Mouse (Mus musculus) stomach, embryonic 15.5 days (tissue): ENCODE measurements around the gene Gga3. TPM values are rescaled to one million over a fixed set of nuclear protein-coding genes. Genes with fewer than 3 reads are reported as not detected.

ENCODE experiments used
- ATAC-seq: fragments of 200-750 bp; cut with Nextera tagmentation; 2 replicates; pipeline ENCODE4 v1.8.0; 2017; ENCODE audit warnings: low read depth, moderate number of reproducible peaks, moderate TSS enrichment; ENCODE audit not compliant: insufficient read depth, low FRiP score
- H3K27ac ChIP-seq: fragments of 300-500 bp; sonication (generic); 2 replicates; pipeline ENCODE4 v1.5.1; 2015; ENCODE audit warnings: mild to moderate bottlenecking, inconsistent platforms
- H3K27me3 ChIP-seq: fragments of 300-500 bp; sonication (generic); replicated peaks from 2 replicates; pipeline ENCODE4 v1.6.1; 2015; ENCODE audit warnings: inconsistent platforms
- H3K36me3 ChIP-seq: fragments of 300-500 bp; sonication (generic); 2 replicates; pipeline ENCODE4 v1.6.1; 2015; ENCODE audit warnings: inconsistent platforms
- H3K4me1 ChIP-seq: fragments of 300-500 bp; sonication (generic); 2 replicates; pipeline ENCODE4 v1.6.1; 2015; ENCODE audit warnings: inconsistent platforms
- H3K4me2 ChIP-seq: fragments of 300-500 bp; sonication (generic); 2 replicates; pipeline ENCODE4 v1.6.1; 2015; ENCODE audit warnings: mild to moderate bottlenecking, inconsistent platforms
- H3K4me3 ChIP-seq: fragments of 300-500 bp; sonication (generic); replicated peaks from 2 replicates; pipeline ENCODE4 v1.5.1; 2015; ENCODE audit warnings: inconsistent platforms
- H3K9ac ChIP-seq: fragments of 300-500 bp; sonication (generic); 2 replicates; pipeline ENCODE4 v1.6.1; 2015; ENCODE audit warnings: inconsistent platforms
- H3K9me3 ChIP-seq: fragments of 300-500 bp; sonication (generic); 2 replicates; pipeline ENCODE4 v1.6.1; 2016; ENCODE audit warnings: inconsistent platforms
- WGBS: fragments of 180-500 bp; shearing (Covaris S2); methylation state at CpG from one replicate; pipeline ENCODE4 v1.1.7; 2015; 5-methylcytosine and 5-hydroxymethylcytosine counted together
- polyA plus RNA-seq: library from polyadenylated mRNA; unstranded; fragments of >200 nt; fragmentation: Nextera tagmentation; extraction: Ambion mirVana; gene quantifications from 2 replicates; pipeline ENCODE4 v1.2.1, GENCODE M21; 2015

Gga3 gene
- polyA plus RNA-seq, 1 experiment from 2014 or later: 15.9 TPM

DNA sequence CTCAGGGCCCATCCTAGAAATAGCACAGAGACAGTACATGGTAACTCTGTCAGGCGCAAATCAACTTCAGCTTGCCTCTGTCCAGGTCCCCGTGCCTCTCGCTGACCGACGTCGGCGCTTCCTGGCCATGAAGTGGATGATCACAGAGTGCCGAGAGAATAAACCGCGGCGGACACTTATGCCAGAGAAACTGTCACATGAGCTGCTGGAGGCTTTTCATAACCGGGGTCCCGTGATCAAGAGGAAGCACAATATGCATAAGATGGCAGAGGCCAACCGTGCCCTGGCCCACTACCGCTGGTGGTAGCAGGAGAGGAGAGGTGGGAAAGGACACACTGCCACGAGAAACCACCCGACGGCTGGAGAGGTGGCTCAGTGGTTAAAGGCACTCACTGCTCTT lies 2.9 kb upstream of the Gga3 start:
- WGBS: 93% methylated on average over 18 of the region's 18 CpGs
- H3K36me3 ChIP-seq: peaks cover 32% of the 10 kb centered on the region
- no peak for ATAC-seq

DNA sequence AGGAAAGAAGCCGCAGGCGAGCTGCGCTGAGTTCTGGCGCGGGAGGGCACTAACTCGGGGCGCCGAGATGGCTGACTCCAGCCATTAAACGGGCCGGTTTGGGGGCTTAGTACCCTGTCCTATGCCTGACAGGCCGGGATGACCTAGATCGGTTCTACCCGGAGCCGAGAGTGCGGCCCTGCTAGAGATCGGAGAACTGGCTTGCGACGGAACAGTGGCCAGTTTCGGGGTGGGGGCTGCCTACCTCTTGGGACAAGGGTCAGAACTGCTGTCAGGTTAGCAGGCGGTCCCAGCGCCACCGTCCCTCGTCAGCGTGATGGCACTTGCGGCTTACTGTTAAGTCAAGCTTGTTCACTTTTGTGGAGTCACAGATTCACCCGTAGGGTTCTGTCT lies 449 bp upstream of the Gga3 start:
- H3K4me3 ChIP-seq: peak overlapping the region; percentile 91
- no peaks in the 10 kb centered on the region for H3K27me3 ChIP-seq
- H3K9ac ChIP-seq: peak overlapping the region; percentile 96
- peak; percentile 31 for ATAC-seq
- peaks cover 28% of the 10 kb centered on the region for H3K4me1 ChIP-seq
- no peaks in the 10 kb centered on the region for H3K9me3 ChIP-seq
- peak overlapping the region; percentile 89 for H3K4me2 ChIP-seq
- H3K27ac ChIP-seq: peak overlapping the region; percentile 95
- peaks cover 32% of the 10 kb centered on the region for H3K36me3 ChIP-seq
- WGBS: under 1% methylated on average over 26 of the region's 26 CpGs

More for the DNA sequence above, 2.9 kb upstream of the Gga3 start:
- Histone ChIP-seq H3K4me2 (no peak overlapping the region), H3K9me3 (no peaks in the 10 kb centered on the region), H3K27me3 (no peaks in the 10 kb centered on the region), H3K9ac (no peak overlapping the region), H3K4me3 (no peak overlapping the region), H3K4me1 (peaks cover 27% of the 10 kb centered on the region), H3K27ac (no peak overlapping the region)

DNA sequence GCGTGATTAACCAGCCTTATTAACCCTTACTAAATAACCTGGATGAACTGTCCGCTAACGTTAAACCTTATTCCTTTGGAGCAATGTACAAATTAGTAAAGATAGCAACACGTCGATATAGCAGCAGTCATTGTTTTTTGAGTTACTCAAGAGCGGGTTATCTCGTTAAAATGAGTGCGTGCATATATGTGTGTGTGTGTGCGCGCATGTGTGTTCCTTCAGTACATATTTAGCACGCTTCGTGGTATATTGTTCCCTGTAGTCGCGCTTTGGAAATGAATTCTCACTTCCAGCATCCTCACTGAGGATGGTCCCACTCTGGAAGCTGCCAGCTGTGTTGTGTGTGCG lies 749 bp downstream of the Gga3 start:
- Histone ChIP-seq H3K4me3 (peak overlapping the region; percentile 91), H3K36me3 (peaks cover 27% of the 10 kb centered on the region; the same call in 1 of the 2 replicates), H3K9me3 (no peaks in the 10 kb centered on the region), H3K4me1 (peaks cover 28% of the 10 kb centered on the region), H3K27me3 (no peaks in the 10 kb centered on the region), H3K27ac (peak overlapping the region; percentile 95), H3K9ac (peak overlapping the region; percentile 96), H3K4me2 (peak overlapping the region; percentile 66)
- 3% methylated on average over 15 of the region's 15 CpGs for WGBS
- no peak for ATAC-seq

DNA sequence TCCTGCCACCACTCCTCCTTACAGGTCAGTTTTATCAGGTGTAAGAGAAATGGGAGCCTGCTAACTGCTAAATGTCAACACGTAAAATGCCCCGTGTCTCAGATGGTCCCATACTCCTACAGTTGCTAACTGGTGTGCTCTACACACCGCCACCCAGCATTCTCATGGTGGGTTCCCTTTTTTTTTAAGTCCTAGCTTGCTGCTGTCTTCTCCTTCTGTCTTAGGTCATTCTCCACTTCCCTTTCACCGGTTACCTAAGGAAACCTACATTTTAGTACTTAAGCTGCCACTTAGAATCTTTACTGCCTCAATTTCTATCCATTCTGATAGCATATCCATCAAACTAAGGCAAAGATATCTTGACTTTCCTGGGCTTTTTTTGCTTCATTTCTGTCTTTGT lies 2.7 kb downstream of the Gga3 start:
- H3K9ac ChIP-seq: no peak overlapping the region
- no peak overlapping the region for H3K27ac ChIP-seq
- no peaks in the 10 kb centered on the region for H3K9me3 ChIP-seq
- peaks cover 18% of the 10 kb centered on the region; the same call in 1 of the 2 replicates for H3K36me3 ChIP-seq
- H3K4me1 ChIP-seq: peaks cover 28% of the 10 kb centered on the region
- no peak overlapping the region for H3K4me3 ChIP-seq
- H3K27me3 ChIP-seq: no peaks in the 10 kb centered on the region
- ATAC-seq: no peak
- 82% methylated on average over 4 of the region's 4 CpGs for WGBS
- no peak overlapping the region for H3K4me2 ChIP-seq

DNA sequence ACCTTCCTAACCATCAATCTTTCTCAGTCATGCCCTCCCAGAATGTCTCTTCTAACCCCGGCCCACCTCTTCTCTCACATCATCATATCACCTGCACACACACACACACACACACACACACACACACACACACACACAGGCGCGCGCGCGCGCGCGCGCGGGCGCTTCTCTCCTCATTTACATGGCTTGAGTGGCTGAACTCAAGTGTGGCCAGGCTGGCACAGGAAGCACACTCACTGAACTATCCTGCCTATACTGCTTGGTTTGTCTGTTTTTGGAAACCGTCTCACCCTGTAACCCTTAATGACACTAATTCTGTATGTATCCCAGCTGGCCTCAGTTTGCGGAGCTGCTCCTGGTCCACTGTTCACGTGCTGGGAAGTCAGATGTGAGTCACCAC lies 3.1 kb downstream of the Gga3 start:
- Histone ChIP-seq H3K27ac (no peak overlapping the region), H3K4me3 (no peak overlapping the region), H3K36me3 (peaks cover 16% of the 10 kb centered on the region; the same call in 1 of the 2 replicates), H3K4me1 (peaks cover 26% of the 10 kb centered on the region), H3K27me3 (no peaks in the 10 kb centered on the region), H3K9me3 (no peaks in the 10 kb centered on the region), H3K4me2 (no peak overlapping the region), H3K9ac (no peak overlapping the region)
- WGBS: 91% methylated on average over 15 of the region's 15 CpGs
- no peak for ATAC-seq

DNA sequence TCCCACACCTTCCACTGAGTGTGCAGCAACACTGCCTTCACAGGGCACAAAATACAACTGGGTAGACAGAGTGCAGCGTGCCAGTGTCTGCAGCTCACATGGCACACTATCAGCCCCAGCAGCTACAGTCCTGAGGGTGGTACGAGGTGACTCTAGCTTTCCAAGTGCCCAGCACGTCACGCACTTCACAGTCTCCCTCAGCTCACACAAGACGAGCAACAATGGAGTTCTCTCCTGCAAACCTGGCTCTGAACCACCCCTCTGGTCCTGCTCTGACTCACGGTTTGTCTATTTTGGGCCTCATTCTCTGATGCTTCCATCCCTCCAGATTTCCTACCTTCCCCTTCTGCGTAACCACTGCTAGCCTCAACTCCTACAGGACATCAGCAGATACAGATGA lies 4.1 kb downstream of the Gga3 start:
- Histone ChIP-seq H3K9me3 (no peaks in the 10 kb centered on the region), H3K36me3 (peaks cover 20% of the 10 kb centered on the region), H3K4me1 (peaks cover 16% of the 10 kb centered on the region), H3K27ac (no peak overlapping the region), H3K4me3 (no peak overlapping the region), H3K27me3 (no peaks in the 10 kb centered on the region), H3K4me2 (no peak overlapping the region), H3K9ac (no peak overlapping the region)
- no peak for ATAC-seq
- 90% methylated on average over 7 of the region's 7 CpGs for WGBS

DNA sequence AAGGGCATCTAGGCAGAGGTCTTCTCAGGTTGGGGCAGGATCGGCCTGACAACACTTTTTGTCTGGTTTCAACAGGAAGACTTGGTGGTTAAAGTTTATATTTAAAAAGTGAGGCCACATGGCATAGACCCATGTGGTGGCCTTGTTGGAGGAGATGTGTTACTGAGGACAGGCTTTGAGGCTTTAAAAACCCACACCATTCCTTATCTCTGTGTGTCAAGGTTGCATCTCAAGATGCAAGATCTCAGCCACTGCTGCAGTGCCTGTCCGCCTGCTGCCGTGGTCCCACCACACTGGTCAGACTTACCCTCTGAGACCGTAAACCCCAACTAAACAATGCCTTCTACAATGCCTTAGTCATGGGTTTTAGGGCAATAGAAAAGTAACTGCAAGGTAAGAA lies 5.5 kb downstream of the Gga3 start:
- no peak overlapping the region for H3K9ac ChIP-seq
- H3K4me3 ChIP-seq: no peak overlapping the region
- peaks cover 14% of the 10 kb centered on the region for H3K4me1 ChIP-seq
- H3K4me2 ChIP-seq: no peak overlapping the region
- H3K27ac ChIP-seq: no peak overlapping the region
- peaks cover 33% of the 10 kb centered on the region for H3K36me3 ChIP-seq
- no peak for ATAC-seq
- no peaks in the 10 kb centered on the region for H3K9me3 ChIP-seq
- 92% methylated on average over 4 of the region's 4 CpGs for WGBS
- no peaks in the 10 kb centered on the region for H3K27me3 ChIP-seq

DNA sequence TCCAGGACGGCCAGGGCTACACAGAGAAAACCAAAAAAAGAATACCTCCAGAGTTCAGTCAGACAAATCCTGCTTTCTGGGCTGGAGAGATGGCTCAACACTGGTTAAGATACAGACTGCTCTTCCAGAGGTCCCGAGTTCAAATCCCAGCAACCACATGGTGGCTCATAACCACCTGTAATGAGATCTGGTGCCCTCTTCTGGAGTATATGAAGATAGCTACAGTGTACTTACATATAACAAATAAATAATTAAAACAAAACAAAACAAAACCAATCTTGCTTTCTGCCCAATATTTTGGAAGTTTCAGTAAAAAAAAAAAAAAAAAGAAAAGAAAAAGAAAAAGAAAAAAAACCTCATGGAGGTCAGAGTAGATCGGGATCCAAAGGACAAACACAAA lies 8.6 kb downstream of the Gga3 start:
- ATAC-seq: no peak
- no peak overlapping the region for H3K4me3 ChIP-seq
- no peaks in the 10 kb centered on the region for H3K4me1 ChIP-seq
- no peak overlapping the region for H3K4me2 ChIP-seq
- H3K27me3 ChIP-seq: no peaks in the 10 kb centered on the region
- WGBS: 93% methylated on average over 3 of the region's 3 CpGs
- no peak overlapping the region for H3K9ac ChIP-seq
- H3K36me3 ChIP-seq: peaks cover 57% of the 10 kb centered on the region
- no peak overlapping the region for H3K27ac ChIP-seq
- H3K9me3 ChIP-seq: no peaks in the 10 kb centered on the region

DNA sequence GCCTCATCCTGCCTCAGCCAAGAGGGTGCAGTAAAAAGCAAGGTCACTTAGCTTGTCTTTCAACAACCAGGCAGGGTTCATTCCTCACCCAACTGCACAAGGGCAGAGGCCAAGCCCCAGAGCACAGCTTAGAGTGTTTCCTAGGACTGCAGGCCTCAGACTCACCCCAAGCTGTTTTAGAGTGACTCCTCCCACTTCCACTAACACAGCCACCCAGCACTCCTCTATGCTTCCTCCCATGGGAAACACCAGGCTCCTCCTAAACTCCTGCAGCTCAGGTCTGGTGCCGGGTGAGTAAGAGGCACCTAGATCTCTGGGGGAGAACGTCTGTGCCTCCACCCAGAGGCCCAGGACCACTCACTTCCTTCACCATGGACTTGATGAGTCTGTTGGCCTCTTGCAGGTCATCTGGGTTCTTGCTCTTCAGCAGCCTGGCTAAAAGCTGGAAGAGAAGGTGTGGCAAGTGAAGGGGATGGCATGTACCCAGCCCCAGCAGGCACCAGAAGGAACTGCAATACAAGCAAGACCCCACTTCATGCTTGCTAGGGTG lies 13.2 kb downstream of the Gga3 start:
- H3K27ac ChIP-seq: no peak overlapping the region
- no peaks in the 10 kb centered on the region for H3K27me3 ChIP-seq
- no peak overlapping the region for H3K9ac ChIP-seq
- ATAC-seq: no peak
- H3K9me3 ChIP-seq: no peaks in the 10 kb centered on the region
- H3K4me3 ChIP-seq: no peak overlapping the region
- H3K36me3 ChIP-seq: peaks cover 78% of the 10 kb centered on the region
- no peaks in the 10 kb centered on the region for H3K4me1 ChIP-seq
- 81% methylated on average over 2 of the region's 2 CpGs for WGBS
- H3K4me2 ChIP-seq: no peak overlapping the region

DNA sequence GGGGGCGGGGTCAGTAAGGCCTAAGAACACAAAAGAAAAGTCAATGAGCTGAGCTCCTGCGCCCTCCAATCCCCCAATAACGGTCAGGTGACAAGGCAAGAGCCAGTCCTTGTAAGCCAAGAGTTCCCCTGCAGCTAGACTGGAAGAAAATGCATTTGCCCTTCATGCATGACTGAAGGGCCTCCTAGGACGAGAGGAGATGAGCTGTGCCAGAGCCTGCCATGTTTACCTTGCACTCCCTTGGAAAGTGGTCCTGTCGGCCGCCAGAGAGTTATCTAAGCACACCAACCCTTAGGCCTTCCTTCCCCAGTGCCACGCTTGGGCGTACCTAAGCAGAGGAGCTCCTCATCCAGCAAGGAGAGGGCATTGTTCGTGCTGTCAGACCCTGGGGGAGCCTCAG lies 15.9 kb downstream of the Gga3 start:
- 79% methylated on average over 9 of the region's 9 CpGs for WGBS
- Histone ChIP-seq H3K27ac (no peak overlapping the region), H3K4me3 (no peak overlapping the region), H3K4me2 (no peak overlapping the region), H3K27me3 (no peaks in the 10 kb centered on the region), H3K9ac (no peak overlapping the region), H3K9me3 (no peaks in the 10 kb centered on the region), H3K36me3 (peaks cover 84% of the 10 kb centered on the region), H3K4me1 (no peaks in the 10 kb centered on the region)
- ATAC-seq: no peak

DNA sequence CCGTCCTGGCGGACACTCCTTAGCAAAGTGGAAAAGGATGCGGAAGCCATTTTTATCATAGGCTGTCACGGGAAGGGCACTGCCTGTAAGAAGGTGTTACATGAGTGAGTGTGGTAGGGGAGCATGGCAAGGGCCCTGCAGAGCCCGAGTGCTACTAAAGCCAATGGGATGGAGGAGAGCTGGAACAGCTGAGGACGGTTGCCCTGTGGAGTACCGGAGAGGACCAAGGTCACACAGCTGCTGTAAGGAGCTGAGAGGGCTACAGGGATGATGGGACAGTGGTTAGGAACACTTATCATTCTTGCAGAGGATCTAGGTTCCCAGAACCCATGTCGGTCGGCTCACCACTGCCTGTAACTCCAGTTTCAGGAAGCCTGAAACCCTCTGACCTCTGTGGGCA lies 17.4 kb downstream of the Gga3 start:
- Histone ChIP-seq H3K4me3 (no peak overlapping the region), H3K9me3 (no peaks in the 10 kb centered on the region), H3K27ac (no peak overlapping the region), H3K27me3 (no peaks in the 10 kb centered on the region), H3K4me2 (no peak overlapping the region), H3K9ac (no peak overlapping the region), H3K36me3 (peaks cover 89% of the 10 kb centered on the region), H3K4me1 (no peaks in the 10 kb centered on the region)
- 89% methylated on average over 9 of the region's 9 CpGs for WGBS
- ATAC-seq: no peak

DNA sequence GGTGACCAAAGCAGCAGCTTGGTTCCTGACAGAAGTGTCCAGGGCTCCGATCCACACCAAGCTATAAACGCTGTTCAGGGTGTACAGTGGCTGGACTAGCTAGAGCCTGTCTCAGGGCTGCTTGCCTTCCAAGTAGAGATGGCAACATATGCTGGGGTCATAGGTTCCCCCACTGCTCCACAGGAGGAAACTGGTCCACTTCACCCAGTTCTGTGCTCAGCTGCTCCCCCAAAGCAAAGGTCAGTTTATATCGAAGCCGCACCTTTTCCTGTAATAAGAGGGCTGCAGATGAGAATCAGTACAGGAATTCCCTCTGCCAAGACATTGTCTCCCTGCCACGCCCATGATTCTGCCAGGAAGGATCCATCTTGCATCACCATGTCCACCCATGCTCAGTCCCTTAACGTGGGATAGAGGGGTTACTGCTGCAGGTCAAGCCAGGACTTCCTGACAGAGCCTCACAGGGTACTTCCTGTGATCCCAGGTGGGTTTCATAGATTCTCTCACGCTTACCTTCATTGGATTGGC lies 18.2 kb downstream of the Gga3 start:
- Histone ChIP-seq H3K4me2 (no peak overlapping the region), H3K27me3 (no peaks in the 10 kb centered on the region), H3K36me3 (peaks cover 88% of the 10 kb centered on the region), H3K4me3 (no peak overlapping the region), H3K4me1 (no peaks in the 10 kb centered on the region), H3K9ac (no peak overlapping the region), H3K27ac (no peak overlapping the region), H3K9me3 (no peaks in the 10 kb centered on the region)
- ATAC-seq: no peak
- WGBS: 87% methylated on average over 7 of the region's 7 CpGs
